Mouse (Mus musculus) embryonic fibroblast, embryonic 13.5 days (primary cell): ENCODE results near the gene Washc4. TPM values are rescaled to one million over a fixed set of nuclear protein-coding genes. Genes with fewer than 3 reads are reported as not detected.

Source experiments
- H3K27ac ChIP-seq: 2 replicates; pipeline ENCODE4 v1.5.1; 2012; ENCODE audit warnings: low read length, control low read depth, inconsistent platforms; ENCODE audit not compliant: insufficient read depth
- H3K4me1 ChIP-seq: 2 replicates; pipeline ENCODE4 v1.6.1; 2011; ENCODE audit warnings: low read length; ENCODE audit not compliant: control insufficient read depth, insufficient read depth
- H3K4me3 ChIP-seq: 2 replicates; pipeline ENCODE4 v1.5.1; 2011; ENCODE audit warnings: mild to moderate bottlenecking, control low read depth, low read length; ENCODE audit not compliant: insufficient read depth
- CTCF ChIP-seq: IDR thresholded peaks from 2 replicates; pipeline ENCODE4 v1.5.1; 2011; ENCODE audit warnings: mild to moderate bottlenecking, control low read depth, low read length, moderate library complexity, borderline replicate concordance; ENCODE audit not compliant: insufficient read depth
- POLR2A ChIP-seq: IDR thresholded peaks from 2 replicates; pipeline ENCODE4 v1.6.1; 2011; ENCODE audit warnings: low read depth, mild to moderate bottlenecking, control low read depth, low read length, moderate library complexity
- polyA plus RNA-seq: library from polyadenylated mRNA; stranded (reverse); fragments of >200 nt; gene quantifications from 2 replicates; pipeline ENCODE4 v1.2.4, GENCODE M21; 2011; ENCODE audit warnings: low read depth; ENCODE audit not compliant: missing spikeins, insufficient read length

The Washc4 gene
- polyA plus RNA-seq, 1 experiment, result 60.8 TPM

DNA sequence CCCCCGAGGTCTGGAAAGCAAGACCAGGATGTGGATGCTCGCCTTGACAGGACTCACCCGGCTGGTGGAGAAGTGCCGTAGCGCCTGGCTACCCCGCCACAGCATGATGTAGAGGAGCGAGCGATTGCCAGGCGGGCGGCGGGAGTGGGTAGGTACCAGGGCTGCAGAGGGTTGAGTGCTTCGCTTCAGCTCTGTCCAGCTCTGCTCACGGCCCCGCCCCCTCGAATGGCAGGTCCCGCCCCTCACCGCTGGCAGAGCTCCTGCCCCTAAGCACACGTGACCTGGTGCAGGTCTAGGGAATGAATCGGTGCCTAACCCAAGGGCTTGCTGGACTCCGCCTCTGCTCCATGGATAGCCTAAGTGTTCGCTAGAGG is 9.7 kb upstream of the Washc4 start, which contains the start of gene Aldh1l2:
Gene Aldh1l2 (minus strand): TSS at position 231 of the 374 bp plus-strand sequence.
- Histone ChIP-seq H3K27ac (peak within 1 kb of the TSS; percentile 59), H3K4me1 (no peaks in the 10 kb centered on the region)

DNA sequence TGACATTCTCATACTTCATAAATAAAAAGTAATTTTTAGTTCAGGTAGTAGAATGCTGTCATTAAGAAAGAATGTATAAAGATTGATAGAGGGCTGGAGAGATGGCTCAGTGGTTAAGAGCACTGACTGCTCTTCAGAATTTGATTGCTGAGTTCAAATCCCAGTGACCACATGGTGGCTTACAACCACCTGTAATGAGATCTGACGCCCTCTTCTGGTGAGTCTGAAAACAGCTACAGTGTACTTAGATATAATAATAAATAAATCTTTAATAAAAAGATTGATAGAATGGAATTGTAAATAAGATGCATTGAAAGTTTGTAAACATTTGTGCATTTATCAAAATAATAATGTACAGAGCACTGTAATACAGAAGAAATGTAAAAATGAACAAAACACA is 7.1 kb upstream of the Washc4 start:
- Histone ChIP-seq H3K4me3 (no peak overlapping the region), H3K27ac (no peak overlapping the region), H3K4me1 (no peaks in the 10 kb centered on the region)
- TF ChIP-seq POLR2A (no peak), CTCF (no peak)

More for the DNA sequence above, 9.7 kb upstream of the Washc4 start, which contains the start of gene Aldh1l2:
- H3K4me3 ChIP-seq, result peak within 1 kb of the TSS; percentile 68
- no peak for TF ChIP-seq CTCF
- peak; percentile 82 for TF ChIP-seq POLR2A

DNA sequence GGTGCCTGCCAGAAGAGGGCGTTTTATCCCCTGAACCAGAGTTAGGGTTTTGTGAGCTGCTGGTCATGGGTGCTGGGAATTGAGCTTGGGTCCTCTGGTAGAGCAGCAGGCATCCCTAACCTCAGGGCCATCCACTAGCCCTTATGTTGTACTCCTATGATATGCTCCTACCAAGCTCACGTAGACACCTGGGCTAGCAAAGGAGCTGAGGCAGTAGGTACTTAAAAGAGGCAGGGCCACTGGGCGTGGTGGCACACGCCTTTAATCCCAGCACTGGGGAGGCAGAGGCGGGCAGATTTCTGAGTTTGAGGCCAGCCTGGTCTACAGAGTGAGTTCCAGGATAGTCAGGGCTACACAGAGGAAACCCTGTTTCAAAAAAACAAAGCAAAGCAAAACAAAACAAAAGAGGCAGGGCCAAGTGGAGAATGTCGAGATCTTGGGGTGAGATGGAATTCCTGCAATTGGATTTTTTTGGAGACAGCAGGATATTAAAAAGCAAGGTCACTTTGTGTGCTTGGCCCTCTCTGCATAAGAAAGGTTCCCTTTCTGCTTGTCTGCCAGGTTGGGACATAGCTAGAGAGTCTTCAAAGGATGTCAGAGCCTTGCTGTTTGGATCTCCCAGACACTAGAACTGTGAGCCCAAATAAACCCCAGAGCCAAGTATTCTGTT is 4.1 kb upstream of the Washc4 start:
- Histone ChIP-seq H3K4me1 (no peaks in the 10 kb centered on the region), H3K27ac (no peak overlapping the region), H3K4me3 (no peak overlapping the region)
- no peak for TF ChIP-seq CTCF
- no peak for TF ChIP-seq POLR2A

DNA sequence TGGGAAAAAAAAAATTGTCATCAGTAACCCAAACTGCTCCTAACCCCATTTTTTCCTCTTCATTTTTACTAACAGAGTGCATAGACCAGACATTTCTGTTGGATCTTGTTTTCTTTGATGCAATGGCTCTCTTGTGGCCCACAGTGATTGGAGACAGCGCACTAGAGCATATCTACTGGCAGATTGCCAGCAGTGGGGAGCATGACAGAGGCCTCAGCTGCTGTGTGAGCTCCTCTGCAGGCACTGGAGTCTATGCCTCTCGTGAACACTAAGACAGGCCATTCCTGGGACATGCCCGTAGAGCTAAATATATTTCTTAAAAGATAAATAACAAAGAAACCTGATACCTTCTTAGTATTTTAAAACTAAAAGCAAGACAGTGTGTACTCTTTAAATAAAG is 3.5 kb upstream of the Washc4 start:
- no peak overlapping the region for H3K27ac ChIP-seq
- no peaks in the 10 kb centered on the region for H3K4me1 ChIP-seq
- H3K4me3 ChIP-seq, result no peak overlapping the region
- TF ChIP-seq POLR2A (no peak), CTCF (no peak)

DNA sequence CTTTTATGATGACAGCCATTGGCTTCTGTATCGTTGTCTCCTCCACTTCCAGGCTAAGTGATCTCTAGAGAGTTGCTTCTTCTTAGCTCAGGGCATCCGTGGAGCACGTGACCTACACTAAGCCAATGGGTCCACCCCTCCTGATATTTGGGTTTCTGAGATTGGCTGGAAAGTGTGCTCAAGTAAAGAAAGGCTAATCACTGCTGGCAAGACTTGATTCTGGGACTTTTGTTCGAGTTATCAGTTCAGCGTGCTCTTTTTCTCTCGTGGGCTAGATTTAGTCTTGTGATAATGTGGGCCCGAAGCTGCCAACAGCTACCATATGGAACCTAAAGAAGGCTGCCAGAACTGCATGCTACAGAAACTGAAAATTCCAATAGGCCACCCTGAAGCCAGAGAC is 1.3 kb upstream of the Washc4 start:
- Histone ChIP-seq H3K4me3 (no peak overlapping the region), H3K27ac (no peak overlapping the region), H3K4me1 (0 out of 2 replicates have a peak, but pooled peaks cover 2% of the 10 kb centered on the region)
- TF ChIP-seq CTCF, result no peak

DNA sequence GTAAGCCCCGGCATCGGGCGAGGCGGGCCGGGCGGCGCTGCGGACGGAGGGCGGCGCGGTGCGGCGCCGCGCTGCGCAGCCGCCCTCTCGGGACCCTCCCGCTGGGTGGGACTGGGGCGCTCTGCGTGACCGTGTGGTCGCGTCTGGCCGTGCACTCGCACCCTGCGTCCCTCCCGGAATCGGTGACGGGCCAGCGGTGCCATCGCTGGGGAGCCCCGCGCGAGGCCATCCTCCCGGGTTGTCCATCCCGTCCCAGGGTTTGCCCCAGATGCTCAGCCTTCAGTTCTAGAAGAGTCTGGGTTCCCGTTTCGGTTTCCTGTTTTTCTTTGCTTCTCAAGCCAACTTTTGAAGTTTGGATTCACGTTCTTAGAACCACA is 539 bp downstream of the Washc4 start:
- TF ChIP-seq CTCF, result no peak
- peak; percentile 6; the same call in 1 of the 2 replicates for TF ChIP-seq POLR2A

DNA sequence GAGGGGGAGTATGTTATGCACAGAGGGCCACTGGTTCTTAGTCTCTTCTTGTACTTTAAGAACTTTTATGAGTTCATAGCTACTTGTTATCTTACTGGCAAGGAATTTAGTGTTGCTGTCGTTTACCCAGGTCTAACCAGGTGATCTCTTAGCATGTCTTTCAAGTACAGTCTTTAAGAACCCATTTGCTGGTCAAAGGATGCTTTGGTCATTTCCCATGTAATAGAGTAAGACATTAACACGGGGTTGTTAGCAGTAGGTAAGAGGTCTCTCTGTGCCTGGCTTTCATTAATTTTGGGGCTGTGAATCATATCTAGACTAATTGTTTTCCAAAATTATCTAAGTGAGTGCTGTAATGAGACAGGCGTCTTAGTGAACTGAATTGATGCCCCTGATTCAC is 1.8 kb downstream of the Washc4 start:
- Histone ChIP-seq H3K4me1 (0 out of 2 replicates have a peak, but pooled peaks cover 2% of the 10 kb centered on the region), H3K27ac (no peak overlapping the region), H3K4me3 (peak overlapping the region; percentile 18)
- TF ChIP-seq CTCF, result no peak
- TF ChIP-seq POLR2A, result no peak

More for the DNA sequence above, 539 bp downstream of the Washc4 start:
- Histone ChIP-seq H3K4me3 (peak overlapping the region; percentile 97), H3K27ac (peak overlapping the region; percentile 69), H3K4me1 (0 out of 2 replicates have a peak, but pooled peaks cover 2% of the 10 kb centered on the region)

DNA sequence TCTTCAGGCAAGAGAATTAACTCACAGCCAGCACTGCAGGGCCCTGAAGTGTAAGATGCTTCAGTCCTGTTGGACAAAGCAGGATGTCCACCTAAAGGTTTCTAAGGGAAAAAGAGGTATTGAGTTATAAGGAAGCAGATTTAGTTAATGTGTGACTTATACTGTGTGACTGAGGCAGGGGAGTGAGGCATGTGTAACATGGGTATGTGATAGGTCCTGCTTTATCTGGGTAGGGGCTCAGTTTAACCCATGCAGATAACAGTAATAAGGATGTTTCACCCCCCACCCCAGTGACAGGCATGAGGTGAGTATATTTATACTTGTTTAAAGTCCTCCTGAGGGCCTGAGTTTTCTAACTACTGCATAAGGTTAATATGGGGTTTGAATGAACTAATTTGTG is 19.5 kb downstream of the Washc4 start:
- H3K4me1 ChIP-seq, result no peaks in the 10 kb centered on the region
- H3K27ac ChIP-seq, result no peak overlapping the region
- TF ChIP-seq POLR2A (no peak), CTCF (no peak)
- H3K4me3 ChIP-seq, result no peak overlapping the region

DNA sequence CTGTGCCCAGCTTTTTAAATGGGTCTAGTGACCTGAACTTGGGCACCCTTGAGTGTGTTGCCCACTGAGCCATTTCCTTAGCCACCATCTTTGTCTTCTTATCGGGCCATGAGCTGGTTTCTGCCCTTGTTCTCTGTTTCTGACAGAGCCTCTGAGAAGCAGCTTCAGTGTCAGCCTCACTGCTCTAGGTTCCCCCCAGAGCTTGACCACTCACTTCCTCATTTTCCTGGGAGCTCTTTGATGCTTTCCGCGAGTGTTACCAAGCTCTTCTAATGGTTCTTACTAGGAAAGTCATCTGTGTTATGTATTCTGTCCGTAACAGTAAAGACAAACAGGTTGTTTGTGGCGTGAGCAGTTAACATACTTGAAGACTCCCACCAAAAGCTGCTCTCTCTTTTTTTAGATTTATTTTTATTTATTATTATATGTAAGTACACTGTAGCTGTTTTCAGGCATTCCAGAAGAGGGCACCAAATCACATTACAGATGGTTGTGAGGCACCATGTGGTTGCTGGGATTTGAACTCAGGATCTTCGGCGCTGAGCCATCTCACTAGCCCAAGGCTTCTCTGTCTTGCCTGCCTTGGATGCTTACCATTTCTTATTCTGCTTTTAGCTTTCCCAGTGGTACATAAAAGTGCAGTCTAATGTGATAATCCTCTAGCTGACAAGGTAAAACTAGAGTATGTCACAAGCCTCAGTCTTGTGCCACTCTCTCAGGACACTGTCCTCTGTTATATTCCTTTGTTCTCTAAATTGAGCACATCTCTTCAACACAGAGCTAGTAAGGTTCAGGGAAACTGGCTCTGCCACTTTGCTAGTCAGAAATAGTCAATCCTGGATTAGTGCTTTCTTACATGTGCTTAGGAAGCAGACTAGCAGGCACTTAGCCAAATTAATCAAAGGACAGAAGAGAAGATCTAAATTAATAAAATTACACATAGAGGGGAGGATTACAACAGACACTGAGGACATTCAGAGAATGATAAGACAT is 22.2 kb downstream of the Washc4 start:
- TF ChIP-seq CTCF, result no peak
- no peak for TF ChIP-seq POLR2A
- Histone ChIP-seq H3K27ac (no peak overlapping the region), H3K4me3 (no peak overlapping the region), H3K4me1 (no peaks in the 10 kb centered on the region)

DNA sequence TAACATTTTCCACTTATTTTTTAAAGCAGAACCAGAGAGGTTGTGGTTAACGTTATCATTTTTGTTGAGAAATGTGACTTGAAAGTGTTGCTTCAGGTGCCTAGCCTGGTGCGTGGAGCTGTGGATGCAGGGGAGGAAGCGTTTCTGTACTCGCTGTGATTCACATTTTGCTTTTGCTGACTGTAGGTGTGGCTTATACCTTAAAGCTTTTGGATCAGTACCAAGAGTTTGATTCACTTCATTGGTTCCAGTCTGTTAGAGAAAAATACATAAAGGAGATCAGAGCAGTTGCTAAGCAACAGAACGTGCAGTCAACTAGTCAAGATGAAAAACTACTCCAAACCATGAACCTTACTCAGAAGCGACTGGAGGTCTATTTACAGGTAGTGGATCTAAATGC is 47.2 kb downstream of the Washc4 start:
- no peaks in the 10 kb centered on the region for H3K4me1 ChIP-seq
- no peak overlapping the region for H3K27ac ChIP-seq
- H3K4me3 ChIP-seq, result no peak overlapping the region
- no peak for TF ChIP-seq POLR2A
- TF ChIP-seq CTCF, result no peak
